Mouse (Mus musculus): ENCODE measurements at regions not wholly inside any gene's neighbourhood (a gene's known extent, or its start where the extent isn't known, plus 50 kb on each side); places are given as distances from the start of the nearest gene placed in this dataset.

- Histone ChIP-seq H3K36me3 (replicated peaks) (no peaks in the 10 kb centered on the region), H3K27me3 (ENCODE audit: insufficient read depth, low read length) (0 out of 2 replicates have a peak, but pooled peaks cover 2% of the 10 kb centered on the region), H3K4me3 (ENCODE audit: low read depth, low read length) (no peak overlapping the region), H3K4me1 (ENCODE audit: insufficient read depth, low read depth, low read length) (no peaks in the 10 kb centered on the region), H3K9me3 (replicated peaks) (no peaks in the 10 kb centered on the region)
- TF ChIP-seq POLR2AphosphoS5 (IDR thresholded peaks at IDR 0.05; ENCODE audit: insufficient replicate concordance, low read depth, low read length) = no peak
- TF ChIP-seq GATA2 (IDR thresholded peaks at IDR 0.05; ENCODE audit: borderline replicate concordance, low read depth, low read length) = no peak
- no peak for TF ChIP-seq GATA1 (IDR thresholded peaks at IDR 0.05; ENCODE audit: borderline replicate concordance, low read length)
- no peak for TF ChIP-seq TAL1 (conservative IDR thresholded peaks at IDR 0.05; ENCODE audit: low read depth, low read length)
- DNase-seq (ENCODE audit: low spot score) (no peak), ATAC-seq (ENCODE audit: extremely low read depth, insufficient number of reproducible peaks, low FRiP score, poor library complexity, severe bottlenecking) (no peak)
These were observed 186.2 kb downstream of the Rplp1 start for GRCm38 (mm10) chr9:61728115-61728514.

- no peak for ATAC-seq (ENCODE audit: extremely low read depth, insufficient number of reproducible peaks, low FRiP score, poor library complexity, severe bottlenecking)
These were observed 186.7 kb downstream of the Rplp1 start for GRCm38 (mm10) chr9:61727651-61728050.

GRCm38 (mm10) chr9:61724070-61724469 lies 190.3 kb downstream of the Rplp1 start:
- no peaks in the 10 kb centered on the region for H3K4me1 ChIP-seq (ENCODE audit: insufficient read depth, low read depth, low read length)
- TF ChIP-seq GATA1 (IDR thresholded peaks at IDR 0.05; ENCODE audit: borderline replicate concordance, low read length) (no peak), POLR2AphosphoS5 (IDR thresholded peaks at IDR 0.05; ENCODE audit: insufficient replicate concordance, low read depth, low read length) (no peak), GATA2 (IDR thresholded peaks at IDR 0.05; ENCODE audit: borderline replicate concordance, low read depth, low read length) (no peak), CTCF (IDR thresholded peaks at IDR 0.05; ENCODE audit: low read depth, low read length) (no peak), TAL1 (conservative IDR thresholded peaks at IDR 0.05; ENCODE audit: low read depth, low read length) (no peak)
- H3K4me3 ChIP-seq (ENCODE audit: low read depth, low read length) = no peak overlapping the region
- no peaks in the 10 kb centered on the region for H3K9me3 ChIP-seq (replicated peaks)
- no peak for ATAC-seq (ENCODE audit: extremely low read depth, insufficient number of reproducible peaks, low FRiP score, poor library complexity, severe bottlenecking)
- 0 out of 2 replicates have a peak, but pooled peaks cover 2% of the 10 kb centered on the region for H3K27me3 ChIP-seq (ENCODE audit: insufficient read depth, low read length)
- no peaks in the 10 kb centered on the region for H3K36me3 ChIP-seq (replicated peaks)
- DNase-seq (ENCODE audit: low spot score) = no peak

More at GRCm38 (mm10) chr9:61727651-61728050, 186.7 kb downstream of the Rplp1 start:
- Histone ChIP-seq H3K9me3 (replicated peaks) (no peaks in the 10 kb centered on the region), H3K4me3 (ENCODE audit: low read depth, low read length) (no peak overlapping the region), H3K4me1 (ENCODE audit: insufficient read depth, low read depth, low read length) (no peaks in the 10 kb centered on the region), H3K27me3 (ENCODE audit: insufficient read depth, low read length) (0 out of 2 replicates have a peak, but pooled peaks cover 2% of the 10 kb centered on the region), H3K36me3 (replicated peaks) (no peaks in the 10 kb centered on the region)
- no peak for DNase-seq (ENCODE audit: low spot score)
- no peak for TF ChIP-seq TAL1 (conservative IDR thresholded peaks at IDR 0.05; ENCODE audit: low read depth, low read length)
- TF ChIP-seq CTCF (IDR thresholded peaks at IDR 0.05; ENCODE audit: low read depth, low read length) = no peak
- TF ChIP-seq GATA2 (IDR thresholded peaks at IDR 0.05; ENCODE audit: borderline replicate concordance, low read depth, low read length) = no peak
- no peak for TF ChIP-seq GATA1 (IDR thresholded peaks at IDR 0.05; ENCODE audit: borderline replicate concordance, low read length)
- no peak for TF ChIP-seq POLR2AphosphoS5 (IDR thresholded peaks at IDR 0.05; ENCODE audit: insufficient replicate concordance, low read depth, low read length)

- Histone ChIP-seq H3K9me3 (replicated peaks) (no peaks in the 10 kb centered on the region), H3K36me3 (replicated peaks) (no peaks in the 10 kb centered on the region), H3K27me3 (ENCODE audit: insufficient read depth, low read length) (0 out of 2 replicates have a peak, but pooled peaks cover 2% of the 10 kb centered on the region), H3K4me3 (ENCODE audit: low read depth, low read length) (no peak overlapping the region), H3K4me1 (ENCODE audit: insufficient read depth, low read depth, low read length) (no peaks in the 10 kb centered on the region)
- no peak for TF ChIP-seq POLR2AphosphoS5 (IDR thresholded peaks at IDR 0.05; ENCODE audit: insufficient replicate concordance, low read depth, low read length)
- TF ChIP-seq CTCF (IDR thresholded peaks at IDR 0.05; ENCODE audit: low read depth, low read length) = no peak
- no peak for TF ChIP-seq TAL1 (conservative IDR thresholded peaks at IDR 0.05; ENCODE audit: low read depth, low read length)
- TF ChIP-seq GATA2 (IDR thresholded peaks at IDR 0.05; ENCODE audit: borderline replicate concordance, low read depth, low read length) = no peak
- no peak for TF ChIP-seq GATA1 (IDR thresholded peaks at IDR 0.05; ENCODE audit: borderline replicate concordance, low read length)
- DNase-seq (ENCODE audit: low spot score) (no peak), ATAC-seq (ENCODE audit: extremely low read depth, insufficient number of reproducible peaks, low FRiP score, poor library complexity, severe bottlenecking) (no peak)
These were observed 191.2 kb downstream of the Rplp1 start for GRCm38 (mm10) chr9:61723021-61723581.

- H3K36me3 ChIP-seq (replicated peaks) = no peaks in the 10 kb centered on the region
- H3K27me3 ChIP-seq (ENCODE audit: insufficient read depth, low read length) = peaks cover 2% of the 10 kb centered on the region; the same call in 1 of the 2 replicates
- H3K9me3 ChIP-seq (replicated peaks) = no peaks in the 10 kb centered on the region
- H3K4me3 ChIP-seq (ENCODE audit: low read depth, low read length) = no peak overlapping the region
- no peak for TF ChIP-seq CTCF (IDR thresholded peaks at IDR 0.05; ENCODE audit: low read depth, low read length)
- no peak for TF ChIP-seq POLR2AphosphoS5 (IDR thresholded peaks at IDR 0.05; ENCODE audit: insufficient replicate concordance, low read depth, low read length)
- no peak for TF ChIP-seq TAL1 (conservative IDR thresholded peaks at IDR 0.05; ENCODE audit: low read depth, low read length)
- no peak for TF ChIP-seq GATA2 (IDR thresholded peaks at IDR 0.05; ENCODE audit: borderline replicate concordance, low read depth, low read length)
- TF ChIP-seq GATA1 (IDR thresholded peaks at IDR 0.05; ENCODE audit: borderline replicate concordance, low read length) = no peak
- no peak for ATAC-seq (ENCODE audit: extremely low read depth, insufficient number of reproducible peaks, low FRiP score, poor library complexity, severe bottlenecking)
- no peaks in the 10 kb centered on the region for H3K4me1 ChIP-seq (ENCODE audit: insufficient read depth, low read depth, low read length)
- DNase-seq (ENCODE audit: low spot score) = no peak
These were observed 192.5 kb downstream of the Rplp1 start for GRCm38 (mm10) chr9:61721851-61722250.

- no peaks in the 10 kb centered on the region for H3K4me1 ChIP-seq (ENCODE audit: insufficient read depth, low read depth, low read length)
- ATAC-seq (ENCODE audit: extremely low read depth, insufficient number of reproducible peaks, low FRiP score, poor library complexity, severe bottlenecking) (no peak), DNase-seq (ENCODE audit: low spot score) (no peak)
- TF ChIP-seq TAL1 (conservative IDR thresholded peaks at IDR 0.05; ENCODE audit: low read depth, low read length) = no peak
- no peak for TF ChIP-seq GATA2 (IDR thresholded peaks at IDR 0.05; ENCODE audit: borderline replicate concordance, low read depth, low read length)
- TF ChIP-seq CTCF (IDR thresholded peaks at IDR 0.05; ENCODE audit: low read depth, low read length) = no peak
- no peak for TF ChIP-seq GATA1 (IDR thresholded peaks at IDR 0.05; ENCODE audit: borderline replicate concordance, low read length)
- TF ChIP-seq POLR2AphosphoS5 (IDR thresholded peaks at IDR 0.05; ENCODE audit: insufficient replicate concordance, low read depth, low read length) = no peak
- H3K36me3 ChIP-seq (replicated peaks) = no peaks in the 10 kb centered on the region
- peaks cover 2% of the 10 kb centered on the region; the same call in 1 of the 2 replicates for H3K27me3 ChIP-seq (ENCODE audit: insufficient read depth, low read length)
- H3K9me3 ChIP-seq (replicated peaks) = no peaks in the 10 kb centered on the region
- no peak overlapping the region for H3K4me3 ChIP-seq (ENCODE audit: low read depth, low read length)
These were observed 193.3 kb downstream of the Rplp1 start for GRCm38 (mm10) chr9:61721071-61721470.

Measured in G1E (cell line).